Comparison of ENCODE assay signal across 12 mouse cellular contexts in genomic region chr1:54749516-54749915, GRCm38 (mm10).
DNase-seq lines count a peak whose midpoint lies in the region; ATAC-seq and TF ChIP-seq lines count a peak whose summit lies in the region.
"Had no signal": no experiment of that assay in that cellular context is flagged by ENCODE, and none has a peak within 500 bp of the region (broad histone marks: within the 10 kb centered on the region; RNA-seq: fewer than 3 reads in every experiment).

No protein-coding gene starts in this region.

- H3K9me3 ChIP-seq in midbrain, embryonic 16.5 days (replicated peaks; ENCODE audit: control insufficient read depth, low read length, poor library complexity, severe bottlenecking): no peaks in the 10 kb centered on the region
- no peaks in the 10 kb centered on the region for H3K9me3 ChIP-seq in midbrain, embryonic 10.5 days (replicated peaks)
- H3K9me3 ChIP-seq in stomach, postnatal 0 days (ENCODE audit: control insufficient read depth, low read length): no peaks in the 10 kb centered on the region

- H3K27ac ChIP-seq in midbrain, embryonic 16.5 days (ENCODE audit: low read length): peak overlapping the region; percentile 19; the same call in 1 of the 2 replicates
- H3K27ac ChIP-seq in midbrain, embryonic 10.5 days (replicated peaks): no peak overlapping the region
- no peak overlapping the region for H3K27ac ChIP-seq in stomach, postnatal 0 days (replicated peaks)

- intact Hi-C loops in gastrocnemius, postnatal 14 days (cut with DNase I; ENCODE audit: low total_unique reads): loop anchor here (5.0 kb wide), 1 partner anchor 82 kb away; no protein-coding TSS in a partner anchor
- intact Hi-C loops in heart, postnatal 10 days (cut with DNase I): loop anchor here (5.0 kb wide), 1 partner anchor 82 kb away; no protein-coding TSS in a partner anchor

- H3K27me3 ChIP-seq in midbrain, embryonic 16.5 days (ENCODE audit: control insufficient read depth, insufficient read depth, low read depth, low read length): no peaks in the 10 kb centered on the region
- no peaks in the 10 kb centered on the region for H3K27me3 ChIP-seq in midbrain, embryonic 10.5 days (ENCODE audit: low read depth, poor library complexity, severe bottlenecking)
- no peaks in the 10 kb centered on the region for H3K27me3 ChIP-seq in stomach, postnatal 0 days (ENCODE audit: control insufficient read depth, insufficient read depth, low read length)

- peaks cover 4% of the 10 kb centered on the region; the same call in 1 of the 2 replicates for H3K4me1 ChIP-seq in midbrain, embryonic 16.5 days (ENCODE audit: control insufficient read depth, insufficient read depth, low read length)
- H3K4me1 ChIP-seq in midbrain, embryonic 10.5 days: no peaks in the 10 kb centered on the region
- H3K4me1 ChIP-seq in stomach, postnatal 0 days (replicated peaks; ENCODE audit: control insufficient read depth, insufficient read depth): no peaks in the 10 kb centered on the region

- no peak overlapping the region for H3K4me3 ChIP-seq in midbrain, embryonic 16.5 days (ENCODE audit: low read depth, low read length)
- H3K4me3 ChIP-seq in midbrain, embryonic 10.5 days: no peak overlapping the region
- H3K4me3 ChIP-seq in stomach, postnatal 0 days (ENCODE audit: low read depth, low read length): no peak overlapping the region

- TF ChIP-seq EP300 in stomach, postnatal 0 days (optimal IDR thresholded peaks at IDR 0.05): no peak

- TF ChIP-seq CTCF in stomach, postnatal 0 days (IDR thresholded peaks at IDR 0.05; ENCODE audit: low read depth): no peak

- DNase-seq in gastrocnemius, postnatal 14 days: peak; percentile 29
- DNase-seq in gastrocnemius, postnatal 10 days: no peak
- no peak for DNase-seq in midbrain, embryonic 10.5 days (ENCODE audit: low spot score)
- peak; percentile 31 to 40 for DNase-seq in heart, postnatal 10 days
- peak; percentile 71 for DNase-seq in skeletal muscle tissue, adult 2 months (ENCODE audit: low read depth, low spot score)
- no peak for DNase-seq in stomach, postnatal 0 days (ENCODE audit: low spot score)
- DNase-seq in urinary bladder, adult 2 months (ENCODE audit: low spot score): no peak
- DNase-seq: adrenal gland, adult 2 months; layer of hippocampus, postnatal 36 days had no signal

- H3K9ac ChIP-seq in midbrain, embryonic 16.5 days (ENCODE audit: low read depth, low read length): no peak overlapping the region
- no peak overlapping the region for H3K9ac ChIP-seq in stomach, postnatal 0 days (ENCODE audit: low read length)

- ATAC-seq in midbrain, embryonic 16.5 days: no peak
- no peak for ATAC-seq in stomach, postnatal 0 days (ENCODE audit: low FRiP score, low TSS enrichment)
- ATAC-seq: intestine, embryonic 16.5 days had no signal

- no peak overlapping the region for H3K4me2 ChIP-seq in midbrain, embryonic 16.5 days (ENCODE audit: low read length)
- H3K4me2 ChIP-seq in stomach, postnatal 0 days (replicated peaks; ENCODE audit: low read depth): no peak overlapping the region
- H3K4me2 ChIP-seq: liver, embryonic 11.5 days had no signal

- WGBS in midbrain, embryonic 16.5 days: 70% methylated on average over 3 of the region's 3 CpGs
- 81% methylated on average over 3 of the region's 3 CpGs for WGBS in midbrain, embryonic 10.5 days
- WGBS in stomach, postnatal 0 days: 54% methylated on average over 3 of the region's 3 CpGs

- no peaks in the 10 kb centered on the region for H3K36me3 ChIP-seq in midbrain, embryonic 16.5 days (ENCODE audit: control insufficient read depth, insufficient read depth, low read length)
- no peaks in the 10 kb centered on the region for H3K36me3 ChIP-seq in midbrain, embryonic 10.5 days
- H3K36me3 ChIP-seq in stomach, postnatal 0 days (ENCODE audit: control insufficient read depth, insufficient read depth, low read length): no peaks in the 10 kb centered on the region

Comparison
In these comparisons a context has a peak if more than half of its experiments do, and no peak if none do; other contexts are left out.
1. DNase-seq: peak in gastrocnemius, postnatal 14 days (single experiment), heart, postnatal 10 days (2 of 2) and skeletal muscle tissue, adult 2 months (single experiment); none in gastrocnemius, postnatal 10 days (single experiment), midbrain, embryonic 10.5 days (single experiment), stomach, postnatal 0 days (single experiment) and urinary bladder, adult 2 months (single experiment).